Mouse (Mus musculus): Measurements from ENCODE around the gene Atp6v1b1. TPM values are rescaled to one million over a fixed set of nuclear protein-coding genes. Genes with fewer than 3 reads are reported as not detected.
A peak's percentile ranks its signal among the peaks of the same experiment; 100 is the strongest.

Atp6v1b1 gene
- total and polyA plus RNA-seq, 2 experiments from 2014 or later = 0.19 to 0.53 TPM

GRCm38 (mm10) chr6:83750171-83750684 lies 7.4 kb downstream of the Atp6v1b1 start:
- Histone ChIP-seq H3K27ac (ENCODE audit: low read depth, low read length) (no peak overlapping the region), H3K36me3 (ENCODE audit: insufficient read depth) (no peaks in the 10 kb centered on the region), H3K27me3 (ENCODE audit: insufficient read depth, low read length) (peaks cover 4% of the 10 kb centered on the region; the same call in 1 of the 2 replicates), H3K4me3 (ENCODE audit: low read depth, low read length) (no peak overlapping the region), H3K9ac (no peak overlapping the region), H3K4me1 (ENCODE audit: insufficient read depth) (no peaks in the 10 kb centered on the region), H3K9me3 (ENCODE audit: low read length) (no peaks in the 10 kb centered on the region), H3K4me2 (ENCODE audit: low read depth) (no peak overlapping the region)
- peak; percentile 84 for TF ChIP-seq CTCF (IDR thresholded peaks at IDR 0.05; ENCODE audit: low read depth)
- 9% methylated on average over 11 of the region's 11 CpGs for WGBS
- ATAC-seq = peak; percentile 29; the same call in 1 of the 2 replicates
- DNase-seq = peak; percentile 64

- 74% methylated on average over 9 of the region's 9 CpGs for WGBS
- no peak for ATAC-seq
Measured at GRCm38 (mm10) chr6:83756051-83756450, 13.3 kb downstream of the Atp6v1b1 start.

GRCm38 (mm10) chr6:83762344-83762743 lies 19.6 kb downstream of the Atp6v1b1 start, which contains the start of gene Ankrd53:
TSS of gene Ankrd53 (plus strand) at chr6:83762644.
- peak within 1 kb of the TSS; percentile 43 for H3K4me2 ChIP-seq (ENCODE audit: low read depth)
- peak within 1 kb of the TSS; percentile 25; the same call in 1 of the 2 replicates for H3K9ac ChIP-seq
- ATAC-seq = 0 out of 2 replicates have a peak, but pooled peaks have one; percentile 6
- no peaks in the 10 kb centered on the region for H3K36me3 ChIP-seq (ENCODE audit: insufficient read depth)
- 0 out of 2 replicates have a peak, but pooled peaks cover 2% of the 10 kb centered on the region for H3K4me1 ChIP-seq (ENCODE audit: insufficient read depth)
- 0 out of 2 replicates have a peak within 1 kb of the TSS, but pooled peaks have one; percentile 16 for H3K4me3 ChIP-seq (ENCODE audit: low read depth, low read length)
- H3K9me3 ChIP-seq (ENCODE audit: low read length) = no peaks in the 10 kb centered on the region
- no peak for DNase-seq
- TF ChIP-seq CTCF (IDR thresholded peaks at IDR 0.05; ENCODE audit: low read depth) = no peak
- WGBS = 34% methylated on average over 6 of the region's 6 CpGs
- H3K27me3 ChIP-seq (ENCODE audit: insufficient read depth, low read length) = peaks cover 49% of the 10 kb centered on the region
- H3K27ac ChIP-seq (ENCODE audit: low read depth, low read length) = no peak within 1 kb of the TSS

More at GRCm38 (mm10) chr6:83756051-83756450, 13.3 kb downstream of the Atp6v1b1 start:
- Histone ChIP-seq H3K9me3 (ENCODE audit: low read length) (no peaks in the 10 kb centered on the region), H3K27ac (ENCODE audit: low read depth, low read length) (no peak overlapping the region), H3K4me1 (ENCODE audit: insufficient read depth) (no peaks in the 10 kb centered on the region), H3K36me3 (ENCODE audit: insufficient read depth) (no peaks in the 10 kb centered on the region), H3K27me3 (ENCODE audit: insufficient read depth, low read length) (peaks cover 32% of the 10 kb centered on the region), H3K4me3 (ENCODE audit: low read depth, low read length) (no peak overlapping the region), H3K4me2 (ENCODE audit: low read depth) (no peak overlapping the region), H3K9ac (no peak overlapping the region)
- no peak for TF ChIP-seq CTCF (IDR thresholded peaks at IDR 0.05; ENCODE audit: low read depth)
- no peak for DNase-seq

- TF ChIP-seq CTCF (IDR thresholded peaks at IDR 0.05; ENCODE audit: low read depth) = 0 out of 2 replicates have a peak, but pooled peaks have one; percentile 4
- DNase-seq = no peak
- no peaks in the 10 kb centered on the region for H3K9me3 ChIP-seq (ENCODE audit: low read length)
- H3K36me3 ChIP-seq (ENCODE audit: insufficient read depth) = 0 out of 2 replicates have a peak, but pooled peaks cover 3% of the 10 kb centered on the region
- no peak overlapping the region for H3K27ac ChIP-seq (ENCODE audit: low read depth, low read length)
- H3K27me3 ChIP-seq (ENCODE audit: insufficient read depth, low read length) = peaks cover 43% of the 10 kb centered on the region
- H3K4me2 ChIP-seq (ENCODE audit: low read depth) = peak overlapping the region; percentile 43
- WGBS = 3% methylated on average over 34 of the region's 35 CpGs
- peak overlapping the region; percentile 25; the same call in 1 of the 2 replicates for H3K9ac ChIP-seq
- 0 out of 2 replicates have a peak overlapping the region, but pooled peaks have one; percentile 16 for H3K4me3 ChIP-seq (ENCODE audit: low read depth, low read length)
- H3K4me1 ChIP-seq (ENCODE audit: insufficient read depth) = 0 out of 2 replicates have a peak, but pooled peaks cover 2% of the 10 kb centered on the region
- peak; percentile 47 for ATAC-seq
Measured at GRCm38 (mm10) chr6:83762880-83763431, 20.2 kb downstream of the Atp6v1b1 start.

GRCm38 (mm10) chr6:83766982-83767381 lies 24.2 kb downstream of the Atp6v1b1 start:
- Histone ChIP-seq H3K9me3 (ENCODE audit: low read length) (no peaks in the 10 kb centered on the region), H3K4me2 (ENCODE audit: low read depth) (no peak overlapping the region), H3K27me3 (ENCODE audit: insufficient read depth, low read length) (peaks cover 17% of the 10 kb centered on the region), H3K9ac (no peak overlapping the region), H3K4me3 (ENCODE audit: low read depth, low read length) (no peak overlapping the region), H3K36me3 (ENCODE audit: insufficient read depth) (peaks cover 30% of the 10 kb centered on the region), H3K27ac (ENCODE audit: low read depth, low read length) (no peak overlapping the region), H3K4me1 (ENCODE audit: insufficient read depth) (0 out of 2 replicates have a peak, but pooled peaks cover 2% of the 10 kb centered on the region)
- WGBS = 95% methylated on average over 3 of the region's 3 CpGs
- no peak for DNase-seq
- TF ChIP-seq CTCF (IDR thresholded peaks at IDR 0.05; ENCODE audit: low read depth) = no peak
- ATAC-seq = no peak

- Histone ChIP-seq H3K36me3 (ENCODE audit: insufficient read depth) (peaks cover 30% of the 10 kb centered on the region), H3K4me1 (ENCODE audit: insufficient read depth) (no peaks in the 10 kb centered on the region), H3K9me3 (ENCODE audit: low read length) (no peaks in the 10 kb centered on the region), H3K9ac (no peak overlapping the region), H3K4me2 (ENCODE audit: low read depth) (no peak overlapping the region), H3K27ac (ENCODE audit: low read depth, low read length) (no peak overlapping the region), H3K27me3 (ENCODE audit: insufficient read depth, low read length) (peaks cover 8% of the 10 kb centered on the region), H3K4me3 (ENCODE audit: low read depth, low read length) (no peak overlapping the region)
- TF ChIP-seq CTCF (IDR thresholded peaks at IDR 0.05; ENCODE audit: low read depth) = no peak
- DNase-seq = no peak
- 89% methylated on average over 5 of the region's 5 CpGs for WGBS
- no peak for ATAC-seq
Measured at GRCm38 (mm10) chr6:83768485-83768884, 25.7 kb downstream of the Atp6v1b1 start.

- no peak overlapping the region for H3K4me3 ChIP-seq (ENCODE audit: low read depth, low read length)
- peaks cover 18% of the 10 kb centered on the region for H3K36me3 ChIP-seq (ENCODE audit: insufficient read depth)
- no peaks in the 10 kb centered on the region for H3K27me3 ChIP-seq (ENCODE audit: insufficient read depth, low read length)
- ATAC-seq (no peak), DNase-seq (no peak)
- H3K9me3 ChIP-seq (ENCODE audit: low read length) = no peaks in the 10 kb centered on the region
- peaks cover 9% of the 10 kb centered on the region; the same call in 1 of the 2 replicates for H3K4me1 ChIP-seq (ENCODE audit: insufficient read depth)
- no peak overlapping the region for H3K9ac ChIP-seq
- peak overlapping the region; percentile 88 for H3K4me2 ChIP-seq (ENCODE audit: low read depth)
- no peak overlapping the region for H3K27ac ChIP-seq (ENCODE audit: low read depth, low read length)
- WGBS = 60% methylated on average over 9 of the region's 9 CpGs
- TF ChIP-seq CTCF (IDR thresholded peaks at IDR 0.05; ENCODE audit: low read depth) = no peak
Measured at GRCm38 (mm10) chr6:83774126-83774525, 31.3 kb downstream of the Atp6v1b1 start.

Data from forebrain, postnatal 0 days (tissue).